Mouse (Mus musculus): ENCODE data around the gene Suclg2. TPM values are rescaled to one million over a fixed set of nuclear protein-coding genes. Genes with fewer than 3 reads are reported as not detected.

Suclg2 gene
- total and polyA plus RNA-seq, 3 experiments, result 47.8 to 179 (median 151) TPM

DNA sequence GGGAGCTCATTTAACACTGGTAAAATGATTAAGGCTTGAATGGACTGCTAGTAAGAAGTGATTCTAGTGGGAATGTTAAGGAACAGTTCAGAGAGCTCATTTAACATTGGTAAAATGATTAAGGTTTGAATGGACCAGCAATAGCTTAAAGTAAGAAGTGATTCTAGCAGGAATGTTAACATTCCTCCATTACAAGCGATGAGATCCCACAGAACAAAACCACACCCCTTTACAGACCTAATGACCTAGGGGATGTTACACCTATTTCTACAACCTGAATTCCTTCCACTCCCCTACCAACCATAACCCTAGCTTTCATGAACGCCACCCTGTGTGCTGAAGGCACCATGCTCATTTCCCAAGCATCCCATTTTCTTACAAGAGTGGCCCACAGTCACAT lies 81.2 kb downstream of the Suclg2 start:
- WGBS, result 98% methylated on average over 2 of the region's 2 CpGs
- intact Hi-C loops (cut with DNase I), result no loop called here

DNA sequence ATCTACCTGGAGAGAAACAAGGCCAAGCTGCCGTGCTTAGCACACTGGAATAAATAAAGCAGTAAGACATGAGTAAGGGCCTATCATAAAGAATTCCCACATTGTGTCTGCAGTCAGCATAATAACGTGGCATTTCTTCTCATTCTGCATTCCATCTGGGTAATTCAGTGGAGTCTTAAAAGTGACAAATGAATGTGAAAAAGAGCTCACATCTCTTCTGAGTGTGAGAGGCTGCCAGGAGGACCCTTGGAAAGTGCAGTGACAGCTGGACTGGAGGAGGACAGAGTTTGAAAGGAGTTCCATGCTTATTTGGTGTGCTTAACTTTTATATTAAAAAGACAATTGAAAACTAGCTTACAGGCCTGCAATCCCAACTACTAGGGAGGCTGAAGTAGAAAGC lies 83.2 kb downstream of the Suclg2 start:
- WGBS, result 64% methylated on average over 2 of the region's 2 CpGs
- DNase-seq, result no peak
- H3K4me1 ChIP-seq (ENCODE audit: control insufficient read depth, insufficient read depth, low read length), result no peaks in the 10 kb centered on the region
- no peaks in the 10 kb centered on the region for H3K36me3 ChIP-seq (ENCODE audit: control insufficient read depth, insufficient read depth, low read length)
- TF ChIP-seq EP300 (IDR thresholded peaks at IDR 0.05; ENCODE audit: insufficient read depth, low read depth, low read length) (no peak), CTCF (IDR thresholded peaks at IDR 0.05) (no peak), POLR2A (IDR thresholded peaks at IDR 0.05; ENCODE audit: insufficient read depth, low read depth, low read length) (no peak)
- no peaks in the 10 kb centered on the region for H3K27me3 ChIP-seq (ENCODE audit: control insufficient read depth, insufficient read depth, low read length)
- H3K9ac ChIP-seq (ENCODE audit: low read depth, low read length), result no peak overlapping the region
- no peaks in the 10 kb centered on the region for H3K79me2 ChIP-seq (replicated peaks; ENCODE audit: control insufficient read depth, insufficient read depth, low read length)
- intact Hi-C loops (cut with DNase I), result no loop called here
- H3K27ac ChIP-seq, result no peak overlapping the region
- H3K4me3 ChIP-seq, result no peak overlapping the region

More for the DNA sequence above, 81.2 kb downstream of the Suclg2 start:
- H3K9ac ChIP-seq (ENCODE audit: low read depth, low read length), result no peak overlapping the region
- H3K4me3 ChIP-seq, result no peak overlapping the region
- no peaks in the 10 kb centered on the region for H3K36me3 ChIP-seq (ENCODE audit: control insufficient read depth, insufficient read depth, low read length)
- no peaks in the 10 kb centered on the region for H3K79me2 ChIP-seq (replicated peaks; ENCODE audit: control insufficient read depth, insufficient read depth, low read length)
- H3K4me1 ChIP-seq (ENCODE audit: control insufficient read depth, insufficient read depth, low read length), result no peaks in the 10 kb centered on the region
- no peak for TF ChIP-seq CTCF (IDR thresholded peaks at IDR 0.05)
- no peak for TF ChIP-seq EP300 (IDR thresholded peaks at IDR 0.05; ENCODE audit: insufficient read depth, low read depth, low read length)
- TF ChIP-seq POLR2A (IDR thresholded peaks at IDR 0.05; ENCODE audit: insufficient read depth, low read depth, low read length), result no peak
- H3K27ac ChIP-seq, result no peak overlapping the region
- DNase-seq, result no peak
- H3K27me3 ChIP-seq (ENCODE audit: control insufficient read depth, insufficient read depth, low read length), result no peaks in the 10 kb centered on the region

DNA sequence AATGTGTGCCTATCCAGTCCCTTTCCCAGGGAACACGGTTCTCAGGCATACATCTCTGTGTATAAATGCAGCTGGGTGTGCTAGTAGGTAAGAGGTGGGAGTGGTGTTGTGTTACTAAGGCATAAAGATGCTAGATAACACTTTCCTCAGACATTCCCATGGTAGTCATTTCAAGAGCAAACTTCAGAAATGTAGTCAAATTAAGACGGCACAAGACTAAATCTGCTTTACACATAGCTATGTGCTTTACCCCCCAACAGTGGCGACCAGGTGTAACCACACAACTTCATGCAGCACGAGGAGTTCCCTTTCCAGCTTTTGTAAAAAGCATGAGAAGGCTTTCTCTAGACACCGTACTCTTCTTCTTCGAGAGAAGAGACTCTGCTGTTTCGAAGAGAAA lies 89.5 kb downstream of the Suclg2 start:
- Histone ChIP-seq H3K27ac (no peak overlapping the region), H3K27me3 (ENCODE audit: control insufficient read depth, insufficient read depth, low read length) (no peaks in the 10 kb centered on the region), H3K36me3 (ENCODE audit: control insufficient read depth, insufficient read depth, low read length) (no peaks in the 10 kb centered on the region), H3K9ac (ENCODE audit: low read depth, low read length) (no peak overlapping the region), H3K4me3 (no peak overlapping the region), H3K4me1 (ENCODE audit: control insufficient read depth, insufficient read depth, low read length) (no peaks in the 10 kb centered on the region), H3K79me2 (replicated peaks; ENCODE audit: control insufficient read depth, insufficient read depth, low read length) (no peaks in the 10 kb centered on the region)
- intact Hi-C loops (cut with DNase I), result no loop called here
- 91% methylated on average over 7 of the region's 7 CpGs for WGBS
- TF ChIP-seq EP300 (IDR thresholded peaks at IDR 0.05; ENCODE audit: insufficient read depth, low read depth, low read length), result no peak
- no peak for TF ChIP-seq POLR2A (IDR thresholded peaks at IDR 0.05; ENCODE audit: insufficient read depth, low read depth, low read length)
- TF ChIP-seq CTCF (IDR thresholded peaks at IDR 0.05), result no peak
- no peak for DNase-seq

DNA sequence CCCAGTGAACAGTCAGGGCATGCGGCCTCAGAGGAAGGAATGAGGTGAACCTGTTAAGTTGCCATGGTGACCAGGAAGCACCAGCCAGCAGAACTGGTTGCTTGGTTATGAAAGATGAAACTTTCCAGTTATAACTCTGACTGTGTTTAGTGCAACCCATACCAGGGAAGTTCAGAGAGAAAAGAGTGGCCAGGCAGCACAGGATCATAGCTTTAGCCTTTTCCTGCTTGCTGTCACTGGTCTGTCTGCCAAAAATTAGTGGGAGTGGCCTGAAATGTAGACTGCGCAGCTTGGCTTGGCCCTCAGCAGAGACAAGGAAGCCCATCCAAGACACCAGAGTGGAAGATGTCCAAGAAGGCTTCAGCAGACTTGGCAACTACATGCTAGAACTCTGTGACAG lies 96.8 kb downstream of the Suclg2 start:
- H3K4me3 ChIP-seq, result no peak overlapping the region
- peak; percentile 66 to 79 for DNase-seq
- peaks cover 2% of the 10 kb centered on the region for H3K4me1 ChIP-seq (ENCODE audit: control insufficient read depth, insufficient read depth, low read length)
- no peaks in the 10 kb centered on the region for H3K27me3 ChIP-seq (ENCODE audit: control insufficient read depth, insufficient read depth, low read length)
- intact Hi-C loops (cut with DNase I), result no loop called here
- WGBS, result 40% methylated on average over 2 of the region's 2 CpGs
- H3K79me2 ChIP-seq (replicated peaks; ENCODE audit: control insufficient read depth, insufficient read depth, low read length), result no peaks in the 10 kb centered on the region
- H3K9ac ChIP-seq (ENCODE audit: low read depth, low read length), result no peak overlapping the region
- TF ChIP-seq POLR2A (IDR thresholded peaks at IDR 0.05; ENCODE audit: insufficient read depth, low read depth, low read length) (no peak), CTCF (IDR thresholded peaks at IDR 0.05) (no peak), EP300 (IDR thresholded peaks at IDR 0.05; ENCODE audit: insufficient read depth, low read depth, low read length) (0 out of 2 replicates have a peak, but pooled peaks have one; percentile 14)
- H3K27ac ChIP-seq, result no peak overlapping the region
- H3K36me3 ChIP-seq (ENCODE audit: control insufficient read depth, insufficient read depth, low read length), result no peaks in the 10 kb centered on the region; the same call in 1 of the 2 replicates

DNA sequence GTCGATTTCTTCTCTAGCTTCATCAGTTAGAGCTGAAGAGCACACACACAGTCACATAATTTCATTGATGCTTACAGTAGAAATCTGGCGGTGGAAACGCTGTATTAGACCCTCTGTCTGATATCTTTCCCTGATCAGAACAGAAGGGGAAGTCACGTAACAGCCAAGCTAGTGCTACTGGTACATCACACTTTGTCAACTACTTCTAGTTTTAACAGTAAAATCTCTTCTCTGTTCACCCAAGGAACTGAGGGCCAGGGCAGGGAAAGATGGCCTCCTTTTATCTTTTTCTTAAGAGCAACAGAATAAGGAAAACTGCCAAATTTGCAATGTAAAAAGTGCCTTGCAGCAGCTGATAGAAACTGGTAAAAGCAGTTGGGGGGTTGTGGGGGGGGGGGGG lies 97.8 kb downstream of the Suclg2 start:
- Histone ChIP-seq H3K9ac (ENCODE audit: low read depth, low read length) (no peak overlapping the region), H3K27me3 (ENCODE audit: control insufficient read depth, insufficient read depth, low read length) (no peaks in the 10 kb centered on the region), H3K27ac (no peak overlapping the region), H3K4me3 (no peak overlapping the region), H3K36me3 (ENCODE audit: control insufficient read depth, insufficient read depth, low read length) (no peaks in the 10 kb centered on the region; the same call in 1 of the 2 replicates), H3K79me2 (replicated peaks; ENCODE audit: control insufficient read depth, insufficient read depth, low read length) (no peaks in the 10 kb centered on the region; the same call in 1 of the 2 replicates), H3K4me1 (ENCODE audit: control insufficient read depth, insufficient read depth, low read length) (peaks cover 2% of the 10 kb centered on the region)
- intact Hi-C loops (cut with DNase I), result no loop called here
- TF ChIP-seq EP300 (IDR thresholded peaks at IDR 0.05; ENCODE audit: insufficient read depth, low read depth, low read length) (no peak), POLR2A (IDR thresholded peaks at IDR 0.05; ENCODE audit: insufficient read depth, low read depth, low read length) (no peak), CTCF (IDR thresholded peaks at IDR 0.05) (no peak)
- WGBS, result 84% methylated on average over 4 of the region's 4 CpGs
- DNase-seq, result no peak

DNA sequence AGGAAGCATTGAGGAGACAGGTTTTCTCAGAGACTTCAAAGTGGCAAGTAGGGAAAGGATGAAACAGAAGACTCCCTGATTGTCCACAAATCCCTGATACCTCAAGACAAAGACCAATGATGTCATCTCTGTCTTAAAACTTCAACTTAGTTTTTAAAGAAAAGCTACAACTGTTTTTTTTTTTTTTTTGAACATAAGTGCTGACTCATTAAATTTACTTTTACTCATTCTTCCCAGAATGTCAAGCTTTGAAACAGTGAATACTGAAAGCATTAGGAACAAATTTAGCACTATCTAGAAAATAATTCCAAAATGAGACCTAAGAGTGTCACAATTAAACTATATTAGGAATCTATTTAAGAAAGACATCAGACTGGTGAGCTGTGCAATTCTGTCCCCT lies 98.8 kb downstream of the Suclg2 start:
- no peaks in the 10 kb centered on the region for H3K27me3 ChIP-seq (ENCODE audit: control insufficient read depth, insufficient read depth, low read length)
- peaks cover 2% of the 10 kb centered on the region for H3K4me1 ChIP-seq (ENCODE audit: control insufficient read depth, insufficient read depth, low read length)
- intact Hi-C loops (cut with DNase I), result no loop called here
- no peak overlapping the region for H3K27ac ChIP-seq
- DNase-seq, result no peak
- TF ChIP-seq CTCF (IDR thresholded peaks at IDR 0.05) (no peak), POLR2A (IDR thresholded peaks at IDR 0.05; ENCODE audit: insufficient read depth, low read depth, low read length) (no peak), EP300 (IDR thresholded peaks at IDR 0.05; ENCODE audit: insufficient read depth, low read depth, low read length) (no peak)
- no peak overlapping the region for H3K9ac ChIP-seq (ENCODE audit: low read depth, low read length)
- H3K79me2 ChIP-seq (replicated peaks; ENCODE audit: control insufficient read depth, insufficient read depth, low read length), result no peaks in the 10 kb centered on the region; the same call in 1 of the 2 replicates
- no peak overlapping the region for H3K4me3 ChIP-seq
- H3K36me3 ChIP-seq (ENCODE audit: control insufficient read depth, insufficient read depth, low read length), result no peaks in the 10 kb centered on the region; the same call in 1 of the 2 replicates

All from heart, adult 2 months (tissue).